Mouse (Mus musculus) kidney, postnatal 4 days (tissue): ENCODE measurements around the gene Gm17027.
A peak's percentile ranks its signal among the peaks of the same experiment; 100 is the strongest.
"Not testable (repeated sequence)": the region's sequence is repeated elsewhere in the genome, so short reads cannot be mapped to it uniquely, and the experiment has no call there.

Experiments used
- DNase-seq, 2 experiments: peaks; one replicate each; pipeline ENCODE4 v3.0.0; 2021; ENCODE audit warnings: mixed read lengths in 2 of 2

Gm17027 gene

DNA sequence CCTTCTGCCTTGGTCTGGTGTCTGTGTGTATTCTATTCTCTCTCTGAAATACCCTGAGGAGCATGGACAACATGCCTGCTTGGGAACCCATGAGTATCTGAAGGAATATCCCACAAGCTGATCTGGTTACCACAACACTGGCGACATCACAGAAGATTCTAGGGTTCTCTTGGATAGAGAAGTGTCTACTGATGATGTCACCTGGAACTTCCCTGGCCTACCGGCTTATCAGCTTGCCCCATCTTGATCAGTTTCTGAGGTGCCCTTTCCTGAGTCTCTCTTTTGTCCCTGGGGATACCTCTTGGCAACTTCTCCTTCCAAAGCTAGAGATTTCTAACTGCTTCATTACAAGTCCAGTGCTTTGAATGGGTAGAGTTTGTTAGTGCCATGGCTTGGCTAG is at the start of gene Gm17027:
Gene Gm17027 (minus strand): TSS at position 101 of the 400 bp plus-strand sequence.
- DNase-seq, result not testable (repeated sequence)

DNA sequence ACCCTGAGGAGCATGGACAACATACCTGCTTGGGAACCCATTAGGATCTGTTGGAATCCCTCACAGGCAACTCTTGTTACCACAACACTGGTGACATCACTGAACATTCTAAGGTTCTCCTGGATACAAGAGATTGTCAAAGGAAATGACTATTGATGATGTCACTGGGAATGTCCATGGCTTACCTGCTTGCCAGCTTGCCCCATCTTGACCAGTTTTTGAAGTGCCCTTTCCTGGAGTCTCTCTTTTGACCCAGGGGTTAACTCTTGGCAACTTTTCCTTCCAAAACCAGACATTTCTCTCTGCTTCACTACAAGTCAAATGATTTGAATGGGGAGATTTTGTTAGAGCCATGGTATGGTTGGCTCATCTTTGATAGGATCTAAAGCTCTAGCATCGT is 28.3 kb upstream of the Gm17027 start, which contains the start of gene Gm3573:
Gene Gm3573 (minus strand): TSS at position 101 of the 400 bp plus-strand sequence.
- not testable (repeated sequence) for DNase-seq

DNA sequence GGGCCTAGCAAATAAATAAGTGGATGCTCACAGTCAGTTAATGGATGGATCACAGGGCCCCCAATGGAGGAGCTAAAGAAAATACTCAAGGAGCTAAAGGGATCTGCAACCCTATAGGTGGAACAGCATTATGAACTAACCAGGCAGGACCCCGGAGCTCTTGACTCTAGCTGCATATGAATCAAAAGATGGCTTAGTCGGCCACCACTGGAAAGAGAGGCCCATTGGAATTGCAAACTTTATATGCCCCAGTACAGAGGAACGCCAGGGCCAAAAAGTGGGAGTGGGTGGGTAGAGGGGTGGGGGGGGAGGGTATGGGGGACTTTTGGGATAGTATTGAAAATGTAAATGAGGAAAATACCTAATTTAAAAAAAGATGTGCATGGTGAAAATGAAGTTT is 21.5 kb upstream of the Gm17027 start:
- peak in 1 of 2 experiments; percentile 2 for DNase-seq

DNA sequence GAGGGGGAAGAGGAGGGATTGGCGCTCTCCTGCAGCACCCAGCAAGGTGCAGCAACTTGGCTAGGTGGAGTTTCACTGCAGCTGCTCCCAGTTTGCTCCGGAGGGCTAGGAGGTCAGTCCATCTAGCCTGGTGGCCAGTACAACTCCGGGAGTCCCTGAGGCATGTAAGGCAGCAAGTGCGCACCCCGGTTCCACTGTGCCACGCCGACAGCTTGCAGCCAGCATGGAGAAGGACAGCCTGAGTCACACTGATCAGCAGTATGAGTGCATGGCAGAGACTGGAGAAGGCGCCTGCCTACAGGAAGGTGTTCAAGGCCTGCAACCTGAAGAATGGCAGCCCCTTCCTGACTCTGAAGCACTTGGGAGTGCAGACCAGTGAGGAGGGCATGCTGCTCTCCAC is 27.9 kb downstream of the Gm17027 start:
- peak; percentile 1 to 2 for DNase-seq

DNA sequence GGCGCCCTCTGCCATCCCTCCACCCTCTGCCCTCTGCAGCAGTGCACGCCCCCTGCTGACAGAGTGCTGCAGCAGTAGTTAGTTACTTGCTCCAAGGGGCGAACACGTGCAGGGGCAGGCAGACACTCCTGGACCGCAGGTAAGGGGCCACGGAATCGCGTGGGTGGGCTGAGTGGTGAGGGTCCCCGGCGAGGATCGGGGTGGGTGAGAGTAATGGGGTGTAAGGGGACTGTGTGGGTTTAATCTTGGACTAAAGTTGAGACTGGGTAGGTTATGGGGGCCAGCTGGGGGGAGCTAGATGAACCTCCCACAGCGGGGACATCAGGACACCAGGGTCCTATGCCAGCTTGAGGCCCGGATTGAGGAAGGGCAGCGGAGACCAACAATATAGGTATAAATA is 28.6 kb downstream of the Gm17027 start:
- peak; percentile 0 to 2 for DNase-seq

DNA sequence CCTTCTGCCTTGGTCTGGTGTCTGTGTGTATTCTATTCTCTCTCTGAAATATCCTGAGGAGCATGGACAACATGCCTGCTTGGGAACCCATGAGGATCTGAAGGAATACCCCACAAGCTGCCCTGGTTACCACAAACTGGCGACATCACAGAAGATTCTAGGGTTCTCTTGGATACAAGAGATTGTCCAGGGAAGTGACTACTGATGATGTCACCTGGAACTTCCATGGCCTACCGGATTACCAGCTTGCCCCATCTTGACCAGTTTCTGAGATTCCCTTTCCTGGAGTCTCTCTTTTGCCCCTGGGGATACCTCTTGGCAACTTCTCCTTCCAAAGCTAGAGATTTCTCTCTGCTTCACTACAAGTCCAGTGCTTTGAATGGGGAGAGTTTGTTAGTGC is 45.2 kb downstream of the Gm17027 start, which contains the start of gene Gm7951:
Gene Gm7951 (minus strand): TSS at position 101 of the 400 bp plus-strand sequence.
- not testable (repeated sequence) for DNase-seq
